ENCODE assay signal across 12 mouse cellular contexts in the genomic region with DNA sequence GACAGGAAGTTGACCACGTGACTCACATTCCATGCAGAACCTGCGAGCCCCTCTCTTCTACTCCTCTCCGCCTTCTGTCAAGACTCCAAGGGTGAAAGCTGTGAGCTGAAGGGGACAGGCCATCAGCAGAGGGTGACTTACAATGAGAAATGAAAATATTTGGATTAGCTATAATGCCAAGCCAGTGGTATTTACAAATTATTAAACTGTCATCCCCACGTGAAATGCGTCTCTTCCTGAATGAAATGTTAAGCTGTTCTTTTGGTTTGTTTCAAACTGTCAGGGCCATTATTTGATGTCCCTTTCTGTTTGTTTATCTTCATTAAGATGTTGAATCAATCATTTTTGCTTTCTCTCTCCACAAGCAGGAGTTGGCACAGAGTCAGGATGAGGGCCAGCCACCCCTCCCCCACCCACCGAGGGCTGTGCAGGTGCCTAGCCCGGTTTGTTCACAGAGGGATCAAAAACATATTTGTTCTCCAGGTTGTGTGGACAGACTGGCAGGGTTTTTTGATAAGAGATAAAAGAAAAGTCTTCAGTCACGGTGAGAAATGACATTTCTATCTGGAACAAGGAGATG.
DNase-seq lines count a peak whose midpoint lies in the region; TF ChIP-seq lines count a peak whose summit lies in the region.
"Had no signal": no experiment of that assay in that cellular context is flagged by ENCODE, and none has a peak within 500 bp of the region (broad histone marks: within the 10 kb centered on the region; RNA-seq: fewer than 3 reads in every experiment).

No protein-coding gene starts in this region.

- intact Hi-C loops in heart, adult 2 months (cut with DNase I): loop anchor here (2.0 to 10.0 kb wide), 2 partner anchors 122 to 230 kb away; no protein-coding TSS in a partner anchor

- no peaks in the 10 kb centered on the region for H3K4me1 ChIP-seq in heart, adult 2 months (ENCODE audit: control insufficient read depth, insufficient read depth, low read length)

- H3K36me3 ChIP-seq in heart, adult 2 months (ENCODE audit: control insufficient read depth, insufficient read depth, low read length): no peaks in the 10 kb centered on the region
- H3K36me3 ChIP-seq: embryonic facial prominence, embryonic 12.5 days; limb, embryonic 10.5 days had no signal

- no peak overlapping the region for H3K4me3 ChIP-seq in heart, adult 2 months
- H3K4me3 ChIP-seq: embryonic facial prominence, embryonic 12.5 days; forebrain, embryonic 13.5 days; limb, embryonic 10.5 days had no signal

- H3K79me2 ChIP-seq in heart, adult 2 months (replicated peaks; ENCODE audit: control insufficient read depth, insufficient read depth, low read length): no peaks in the 10 kb centered on the region

- peak; percentile 40 for DNase-seq in adrenal gland, postnatal 10 days
- no peak for DNase-seq in adrenal gland, postnatal 4 days (ENCODE audit: low spot score in 2 of 2)
- DNase-seq in heart, postnatal 4 days: peak; percentile 8
- no peak for DNase-seq in heart, adult 2 months
- peak; percentile 24 for DNase-seq in thymus, postnatal 14 days
- DNase-seq in thymus, postnatal 25 days: no peak
- DNase-seq in lung, postnatal 36 days: peak; percentile 4
- DNase-seq in spleen, adult 18-20 months: no peak
- DNase-seq: gastrocnemius, postnatal 10 days had no signal

- no peak for TF ChIP-seq CTCF in heart, adult 2 months (IDR thresholded peaks at IDR 0.05)

- WGBS in heart, adult 2 months: 19% methylated on average over 8 of the region's 8 CpGs

- TF ChIP-seq POLR2A in heart, adult 2 months (IDR thresholded peaks at IDR 0.05; ENCODE audit: insufficient read depth, low read depth, low read length): no peak

- H3K9ac ChIP-seq in heart, adult 2 months (ENCODE audit: low read depth, low read length): no peak overlapping the region
- H3K9ac ChIP-seq: embryonic facial prominence, embryonic 12.5 days; forebrain, embryonic 13.5 days had no signal

- TF ChIP-seq EP300 in heart, adult 2 months (IDR thresholded peaks at IDR 0.05; ENCODE audit: insufficient read depth, low read depth, low read length): no peak

- H3K27ac ChIP-seq in heart, adult 2 months: no peak overlapping the region
- H3K27ac ChIP-seq: embryonic facial prominence, embryonic 12.5 days; forebrain, embryonic 13.5 days; limb, embryonic 10.5 days had no signal

- H3K27me3 ChIP-seq in heart, adult 2 months (ENCODE audit: control insufficient read depth, insufficient read depth, low read length): peaks cover 2% of the 10 kb centered on the region; the same call in 1 of the 2 replicates

Comparison
In these comparisons a context has a peak if more than half of its experiments do, and no peak if none do; other contexts are left out.
1. DNase-seq: peak in adrenal gland, postnatal 10 days (single experiment), heart, postnatal 4 days (single experiment), thymus, postnatal 14 days (single experiment) and lung, postnatal 36 days (single experiment); none in adrenal gland, postnatal 4 days (0 of 2), heart, adult 2 months (0 of 2), thymus, postnatal 25 days (single experiment) and spleen, adult 18-20 months (0 of 2).